Mouse (Mus musculus) brain, embryonic 14.5 days (tissue): ENCODE measurements around the gene Rab11a.

Experiments
- CTCF ChIP-seq: fragments of 200-500 bp; IDR thresholded peaks from 2 replicates; pipeline ENCODE4 v1.5.1; 2012; ENCODE audit warnings: inconsistent platforms, mild to moderate bottlenecking, moderate library complexity, borderline replicate concordance; ENCODE audit not compliant: insufficient read depth, insufficient read length; ENCODE audit errors: extremely low read depth
- POLR2A ChIP-seq: fragments of 200-500 bp; IDR thresholded peaks from 2 replicates; pipeline ENCODE4 v1.6.1; 2012; ENCODE audit warnings: mild to moderate bottlenecking, inconsistent platforms, borderline replicate concordance; ENCODE audit not compliant: poor library complexity, insufficient read depth, insufficient read length, severe bottlenecking; ENCODE audit errors: extremely low read depth

- TF ChIP-seq POLR2A, result no peak
- TF ChIP-seq CTCF, result no peak
Measured at GRCm38 (mm10) chr9:64769911-64770310, 32.4 kb upstream of the Rab11a start.
